Mouse (Mus musculus) heart, adult 2 months (tissue): ENCODE measurements at regions not wholly inside any gene's neighbourhood (a gene's known extent, or its start where the extent isn't known, plus 50 kb on each side); places are given as distances from the start of the nearest gene placed in this dataset.

Experiments used
- CTCF ChIP-seq: fragments of 200-600 bp; IDR thresholded peaks from 2 replicates; pipeline ENCODE4 v1.8.1; 2022; ENCODE audit warnings: antibody characterized with exemption, mild to moderate bottlenecking, moderate library complexity
- EP300 ChIP-seq: fragments of 200-500 bp; IDR thresholded peaks from 2 replicates; pipeline ENCODE4 v1.6.1; 2011; ENCODE audit warnings: low read depth, low read length, control low read depth; ENCODE audit not compliant: insufficient read depth
- POLR2A ChIP-seq: fragments of 200-500 bp; IDR thresholded peaks from 2 replicates; pipeline ENCODE4 v1.6.1; 2011; ENCODE audit warnings: mild to moderate bottlenecking, low read depth, low read length, control low read depth; ENCODE audit not compliant: insufficient read depth

DNA sequence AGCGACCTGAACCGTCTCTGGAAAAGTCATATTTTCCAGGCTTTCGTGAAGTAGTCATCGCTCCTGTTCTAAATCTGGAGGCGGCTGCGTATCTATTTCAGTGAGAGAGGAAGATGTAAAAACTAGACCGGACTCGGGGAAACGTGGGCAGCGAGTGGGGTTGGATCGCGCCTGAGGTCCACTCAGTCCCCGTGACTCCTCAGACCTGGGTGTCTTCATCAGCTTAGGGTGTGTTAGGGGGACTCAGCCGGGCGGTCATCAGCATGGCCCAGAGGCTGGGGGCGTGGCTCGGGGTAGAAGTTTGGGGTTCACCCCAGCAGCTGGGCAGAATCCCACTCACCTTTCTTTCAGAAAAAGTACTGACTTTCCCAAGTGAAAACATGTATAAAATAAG lies 85.6 kb upstream of the Arid1b start:
- no peak for TF ChIP-seq CTCF
- no peak for TF ChIP-seq EP300
- no peak for TF ChIP-seq POLR2A
